Mouse (Mus musculus) E14TG2a.4 (cell line): Measurements from ENCODE around the gene Scd2.

ENCODE experiments used
- CTCF ChIP-seq: conservative IDR thresholded peaks from 2 replicates; pipeline ENCODE4 v1.5.1; 2014; ENCODE audit warnings: low read length
- POU5F1 ChIP-seq: IDR thresholded peaks from 2 replicates; pipeline ENCODE4 v1.6.1; 2014; ENCODE audit warnings: low read length, borderline replicate concordance

DNA sequence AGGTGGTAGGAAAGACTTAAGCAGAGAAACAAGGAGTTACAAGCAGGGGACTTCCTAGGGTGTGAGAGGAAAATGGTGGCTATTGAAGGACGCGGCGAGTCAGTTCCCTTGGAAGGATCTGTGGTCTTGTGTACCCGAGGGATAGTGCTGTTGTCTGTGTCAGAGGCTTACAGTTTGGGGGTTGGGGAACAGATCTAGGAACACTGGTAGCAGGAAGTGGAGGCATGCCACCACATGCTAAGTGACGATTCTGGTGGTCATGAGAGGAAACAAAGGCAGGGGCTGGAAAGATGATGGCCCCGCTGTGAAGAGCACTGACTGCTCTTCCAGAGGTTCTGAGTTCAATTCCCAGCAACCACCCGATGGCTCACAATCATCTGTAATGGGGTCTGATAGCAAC, 7.0 kb downstream of the Scd2 start:
- TF ChIP-seq CTCF, result no peak
- TF ChIP-seq POU5F1, result no peak
